Mouse (Mus musculus) megakaryocyte-erythroid progenitor cell, adult 5-6 weeks (primary cell): ENCODE data around the gene Rgs7bp. TPM values are rescaled to one million over a fixed set of nuclear protein-coding genes. Genes with fewer than 3 reads are reported as not detected.

ENCODE experiments used
- ATAC-seq: replicated peaks from 2 replicates; pipeline ENCODE4 v1.8.0; 2016; ENCODE audit warnings: mild to moderate bottlenecking, inconsistent platforms; ENCODE audit not compliant: severe bottlenecking, poor library complexity, low FRiP score, low TSS enrichment
- total RNA-seq, 2 experiments: library from RNA; stranded (forward) in 1 of 2; stranded (reverse) in 1 of 2; fragments of 200-1000, 215-1000 nt in 1 of 2; fragments of >200 nt in 1 of 2; fragmentation: Nextera tagmentation in 1 of 2; gene quantifications; 2 replicates each; pipeline ENCODE4 v1.2.3; 2014 to 2017

The Rgs7bp gene
- not detected in 2 replicates for total RNA-seq (2014; fragmentation: Nextera tagmentation)
- 0.04 TPM in 1 of 2 replicates, not detected in the other for total RNA-seq (2017)

DNA sequence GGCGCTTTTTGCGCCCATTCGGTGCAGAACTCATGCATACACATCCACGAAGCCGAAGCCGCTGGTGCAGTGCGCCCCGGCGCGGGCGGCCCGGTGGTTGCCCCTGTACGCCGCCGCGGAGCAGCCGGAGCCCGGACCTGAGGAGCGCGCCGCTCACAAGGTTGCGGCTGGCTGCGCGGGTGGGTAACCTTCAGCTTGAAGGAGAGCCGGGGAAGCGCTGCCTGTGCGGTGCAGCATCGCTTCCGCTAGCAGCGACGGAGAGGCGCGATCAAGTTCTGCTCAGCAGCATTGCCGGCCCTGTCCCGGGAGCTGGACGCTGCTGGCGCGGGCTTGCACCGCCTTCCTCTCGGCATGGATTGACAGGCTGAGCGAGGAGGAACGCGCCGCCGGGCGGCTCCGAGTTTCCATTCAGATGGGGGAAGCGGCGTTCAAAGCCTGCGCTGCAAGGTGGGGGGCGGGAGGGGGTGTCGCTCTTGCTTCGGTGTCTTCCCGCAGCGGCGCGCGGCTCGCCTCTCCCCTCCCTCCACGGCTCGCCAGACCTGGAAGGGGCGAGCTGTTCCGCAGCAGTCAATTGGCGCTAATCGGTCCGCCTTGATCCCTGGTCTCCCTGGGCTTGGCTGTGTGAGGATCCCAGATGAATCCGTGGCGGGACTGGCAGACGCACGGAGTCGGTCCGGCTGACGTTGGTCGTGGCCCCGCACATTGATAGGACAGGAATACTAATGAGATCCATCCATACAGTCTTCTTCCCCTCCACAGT, at the start of gene Rgs7bp:
Gene Rgs7bp, minus strand, starts transcription at position 750 of the 760 bp plus-strand sequence.
- ATAC-seq: peak; percentile 58

DNA sequence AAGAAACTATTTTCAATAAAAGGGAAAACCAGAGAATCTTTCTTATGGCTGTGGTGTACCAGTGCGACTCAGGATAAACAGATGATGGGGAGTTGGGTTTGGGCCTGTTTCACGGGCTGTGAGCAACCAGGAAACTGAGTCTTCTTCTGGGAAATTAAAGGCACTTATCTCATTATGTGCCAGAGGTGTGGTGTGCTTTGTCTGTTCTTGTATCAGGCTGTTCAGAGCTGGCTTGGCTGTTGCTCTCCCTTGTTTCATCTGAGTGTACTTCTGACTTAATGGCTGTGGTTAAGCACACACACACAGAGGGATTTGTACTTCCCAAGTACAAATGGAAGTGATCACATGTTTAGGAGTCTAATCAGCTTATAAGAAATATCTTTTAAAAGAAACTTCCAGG, 49.7 kb upstream of the Rgs7bp start:
- no peak; the same call in 1 of the 2 replicates for ATAC-seq

- ATAC-seq: no peak
Measured at GRCm38 (mm10) chr13:105100705-105101104, 46.0 kb upstream of the Rgs7bp start.

DNA sequence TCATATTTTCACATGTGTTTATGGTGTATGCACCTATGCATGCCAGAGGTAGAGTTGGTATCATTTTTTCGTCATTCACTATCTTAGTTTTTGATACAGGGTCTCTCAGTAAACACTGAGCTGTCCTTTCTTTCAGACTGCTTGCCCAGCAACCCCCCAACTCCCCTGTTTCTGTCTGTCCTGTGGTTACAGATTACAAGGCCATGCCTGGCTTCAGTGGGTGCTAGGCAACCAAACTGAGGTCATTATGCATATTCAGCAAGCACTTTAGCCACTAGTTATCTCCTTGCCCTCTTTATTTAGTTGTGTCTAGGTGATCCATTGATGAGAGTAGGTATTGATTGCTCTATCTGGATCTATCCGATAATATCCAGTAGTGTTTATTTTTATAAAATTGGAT, 41.6 kb upstream of the Rgs7bp start:
- ATAC-seq: no peak

GRCm38 (mm10) chr13:105089276-105089675, 34.5 kb upstream of the Rgs7bp start:
- no peak for ATAC-seq

DNA sequence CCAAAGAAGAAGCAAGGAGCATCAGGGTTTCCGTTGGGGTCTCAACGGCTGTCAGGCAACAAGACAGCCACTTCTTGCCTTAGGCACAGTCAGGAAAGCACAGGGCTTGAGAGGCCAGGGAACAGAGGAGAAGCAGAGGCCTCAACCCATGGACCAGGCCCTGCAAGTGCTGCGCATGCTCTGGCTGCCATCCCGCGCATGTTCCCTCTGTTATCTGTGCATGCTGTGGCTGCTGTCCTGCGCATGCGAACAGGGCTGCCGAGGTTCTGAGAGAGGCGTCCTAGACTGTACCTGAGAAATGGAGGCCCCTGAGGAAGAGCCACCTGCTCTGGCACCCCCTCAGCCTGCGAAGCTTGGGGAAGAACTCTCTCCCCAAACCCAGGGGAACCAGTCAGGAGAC, 27.1 kb upstream of the Rgs7bp start, which contains the start of gene 4933425L06Rik:
Gene 4933425L06Rik, plus strand, starts transcription at position 261 of the 400 bp plus-strand sequence.
- ATAC-seq: no peak

- peak; percentile 72 for ATAC-seq
Measured at GRCm38 (mm10) chr13:105066890-105067845, 12.4 kb upstream of the Rgs7bp start.

- no peak for ATAC-seq
Measured at GRCm38 (mm10) chr13:105066119-105066518, 11.4 kb upstream of the Rgs7bp start.

DNA sequence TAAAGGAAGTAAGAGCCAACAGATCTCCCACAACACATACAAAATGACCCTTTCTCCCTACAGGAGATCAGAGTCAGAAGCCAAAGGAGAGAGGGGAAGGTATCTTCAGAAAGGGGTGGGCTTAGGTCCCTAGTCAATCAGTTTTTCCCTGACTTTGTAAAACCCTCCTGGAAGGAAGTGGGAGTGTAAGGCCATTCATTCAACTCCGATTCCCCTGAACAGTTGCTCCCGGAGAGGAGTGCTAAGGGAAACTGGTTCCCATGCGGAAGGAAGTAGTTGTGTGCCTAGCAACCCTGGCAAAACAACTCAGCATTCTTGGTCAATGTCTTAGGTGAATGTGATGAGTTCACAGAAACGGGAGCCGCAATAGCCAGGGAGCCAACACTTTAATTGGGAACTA, 644 bp upstream of the Rgs7bp start:
- ATAC-seq: 0 out of 2 replicates have a peak, but pooled peaks have one; percentile 27

DNA sequence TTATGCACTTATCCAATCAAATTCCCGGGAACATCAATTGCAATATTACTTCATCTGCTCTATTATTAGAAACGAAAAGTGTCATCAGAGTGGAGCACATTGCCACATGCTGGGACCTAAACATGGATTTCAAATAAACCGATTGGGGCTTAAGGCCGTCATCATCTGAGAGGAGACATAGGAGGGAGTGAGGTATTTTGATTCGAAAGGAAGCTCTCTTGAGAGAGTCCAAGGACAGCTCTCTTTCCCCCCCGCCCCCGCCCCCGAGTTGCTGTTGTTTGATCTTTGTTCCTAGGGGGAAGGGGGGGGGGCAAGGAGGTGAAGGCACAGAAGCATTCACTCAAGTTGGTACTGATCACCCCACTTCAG, 195 bp upstream of the Rgs7bp start:
- ATAC-seq: no peak

DNA sequence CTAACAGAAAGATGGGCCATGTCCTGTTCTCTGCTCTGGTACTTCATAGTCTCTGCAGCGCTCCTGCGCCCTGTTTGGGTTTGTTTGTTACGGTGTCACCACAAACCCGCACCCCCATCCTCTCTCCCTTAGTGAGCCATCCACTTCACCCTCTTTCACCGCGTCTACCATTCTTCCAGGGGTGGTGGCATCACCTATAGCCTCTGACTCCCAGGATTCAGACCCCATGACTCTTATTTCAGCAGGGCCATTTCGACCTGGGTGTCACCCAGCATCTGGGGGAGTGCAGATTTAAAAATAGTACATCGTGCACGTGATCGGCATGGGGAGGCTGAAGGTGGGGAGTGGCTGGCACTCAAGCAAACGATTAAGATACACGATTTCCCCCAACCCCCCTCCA, 1.1 kb downstream of the Rgs7bp start:
- no peak for ATAC-seq

DNA sequence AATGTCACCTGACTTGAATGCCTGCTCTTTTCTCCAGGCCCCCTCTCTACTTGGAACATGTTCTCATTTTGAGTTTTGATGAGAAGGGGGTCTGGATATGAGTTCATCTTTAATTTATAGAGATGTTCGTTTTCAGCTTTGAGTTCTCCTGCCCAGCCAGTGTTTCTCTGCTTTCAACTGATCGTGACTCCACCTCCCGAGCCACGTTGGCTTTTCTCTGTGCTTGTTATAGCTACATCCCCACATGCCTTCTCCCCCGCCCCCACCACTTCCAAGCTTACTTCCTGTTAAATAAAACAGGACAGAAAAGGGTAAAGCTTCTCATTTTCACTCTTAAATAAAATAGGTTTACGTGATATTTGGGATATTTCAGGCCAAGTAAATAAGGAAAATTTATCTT, 3.3 kb downstream of the Rgs7bp start:
- ATAC-seq: no peak

DNA sequence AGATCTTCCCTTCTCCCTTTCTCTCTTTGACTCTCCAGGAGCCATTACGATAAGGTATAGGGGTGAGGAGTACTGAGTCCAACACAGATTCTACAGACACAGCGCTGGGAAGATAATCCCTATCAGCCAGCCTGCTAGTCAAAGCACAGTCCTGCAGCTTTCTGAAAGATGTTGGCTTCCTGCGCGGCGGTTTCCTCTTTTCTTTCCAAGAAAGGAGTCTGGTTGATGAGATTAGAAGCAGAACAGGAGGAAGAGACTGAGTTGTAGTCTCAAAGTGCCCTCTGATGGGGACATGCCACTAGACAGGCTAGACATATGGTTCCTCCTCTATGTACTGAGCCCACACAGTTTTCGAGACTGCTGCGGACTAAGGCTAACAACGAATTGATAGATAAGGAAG, 6.1 kb downstream of the Rgs7bp start:
- ATAC-seq: peak; percentile 91

DNA sequence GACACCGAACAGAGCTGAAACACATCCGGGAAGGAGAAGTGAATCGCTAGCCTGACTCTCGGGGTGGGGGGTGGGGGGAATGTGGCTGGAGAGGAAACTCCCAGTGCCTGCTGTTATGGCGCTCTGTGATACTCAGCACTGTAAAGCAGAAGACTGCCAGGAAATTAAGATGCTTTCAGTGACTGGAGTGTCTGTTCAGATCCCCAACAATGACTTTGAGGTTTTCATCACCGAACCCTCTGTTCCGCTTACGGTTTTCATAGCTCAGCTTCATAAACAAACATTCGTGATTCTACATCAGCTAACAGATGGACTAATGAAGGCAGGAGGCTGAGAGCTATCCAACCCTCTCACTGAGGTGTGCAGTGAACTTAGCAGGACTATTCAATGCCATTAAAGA, 7.4 kb downstream of the Rgs7bp start:
- ATAC-seq: peak; percentile 41

GRCm38 (mm10) chr13:105043882-105044281, 10.8 kb downstream of the Rgs7bp start:
- no peak for ATAC-seq

- no peak for ATAC-seq
Measured at GRCm38 (mm10) chr13:105038334-105038733, 16.4 kb downstream of the Rgs7bp start.

- ATAC-seq: no peak
Measured at GRCm38 (mm10) chr13:105037816-105038215, 16.9 kb downstream of the Rgs7bp start.

DNA sequence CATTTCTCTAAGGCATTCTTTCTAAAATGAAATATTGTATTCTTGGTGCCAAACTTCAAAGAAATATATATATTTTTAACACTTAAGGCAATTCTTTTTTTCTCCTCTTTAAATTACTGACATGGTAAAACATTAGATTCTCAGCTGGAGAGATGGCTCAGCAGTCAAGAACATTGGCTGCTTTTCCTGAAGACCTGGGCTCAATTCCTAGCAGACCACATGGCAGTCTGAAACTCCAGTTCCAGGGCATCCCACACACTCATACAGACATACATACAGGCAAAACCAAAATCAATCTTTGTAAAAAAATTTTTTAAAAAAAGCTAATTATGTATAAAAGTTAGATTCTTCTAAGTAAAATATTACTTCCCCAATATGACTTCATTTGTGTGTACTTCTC, 22.8 kb downstream of the Rgs7bp start:
- ATAC-seq: no peak

DNA sequence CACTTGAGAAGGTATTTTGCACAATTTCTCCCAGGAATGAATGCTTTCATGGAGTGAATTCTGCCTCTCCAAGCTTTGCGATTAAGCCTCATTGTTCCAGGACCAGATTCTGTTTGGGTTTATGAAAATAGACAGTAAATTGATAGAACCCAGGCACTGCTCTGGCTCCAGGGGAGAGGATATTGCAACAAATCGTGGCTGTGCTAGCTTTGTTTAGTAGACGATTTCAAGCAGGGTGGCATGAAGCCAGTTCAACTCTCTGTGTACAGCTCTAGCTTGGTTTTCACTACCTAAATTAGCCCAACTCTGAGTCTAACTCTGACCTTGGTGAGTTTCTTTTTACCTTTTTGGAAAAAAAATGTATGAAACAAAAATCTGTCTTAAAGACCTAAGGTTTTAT, 26.5 kb downstream of the Rgs7bp start:
- no peak for ATAC-seq

- ATAC-seq: no peak
Measured at GRCm38 (mm10) chr13:105016577-105016976, 38.2 kb downstream of the Rgs7bp start.
